Mouse (Mus musculus): Measurements from ENCODE around the gene Lime1. TPM values are rescaled to one million over a fixed set of nuclear protein-coding genes. Genes with fewer than 3 reads are reported as not detected.

Gene Lime1
- total RNA-seq, 2 experiments from 2014 or later: 5.8 to 6.2 TPM

- Histone ChIP-seq H3K27ac (no peak overlapping the region), H3K4me3 (no peak overlapping the region)
- intact Hi-C loops (cut with DNase I): loop anchor here (5.0 kb wide), 2 partner anchors 63 to 183 kb away; partner anchors contain the start of gene Zbtb46
- no peak for DNase-seq
- TF ChIP-seq CTCF (IDR thresholded peaks at IDR 0.05): no peak
Measured at GRCm38 (mm10) chr2:181394086-181394485, 14.2 kb downstream of the Lime1 start.

GRCm38 (mm10) chr2:181397207-181397761, 17.4 kb downstream of the Lime1 start:
- no peak overlapping the region for H3K4me3 ChIP-seq
- intact Hi-C loops (cut with DNase I): no loop called here
- TF ChIP-seq CTCF (IDR thresholded peaks at IDR 0.05): no peak
- H3K27ac ChIP-seq: peak overlapping the region; percentile 8; the same call in 1 of the 2 replicates
- no peak for DNase-seq

GRCm38 (mm10) chr2:181401497-181401896, 21.6 kb downstream of the Lime1 start:
- H3K27ac ChIP-seq: no peak overlapping the region
- DNase-seq: no peak
- no peak overlapping the region for H3K4me3 ChIP-seq
- TF ChIP-seq CTCF (IDR thresholded peaks at IDR 0.05): no peak
- intact Hi-C loops (cut with DNase I): no loop called here

GRCm38 (mm10) chr2:181403722-181404121, 23.8 kb downstream of the Lime1 start:
- Histone ChIP-seq H3K27ac (no peak overlapping the region), H3K4me3 (no peak overlapping the region)
- TF ChIP-seq CTCF (IDR thresholded peaks at IDR 0.05): no peak
- intact Hi-C loops (cut with DNase I): no loop called here
- no peak for DNase-seq

GRCm38 (mm10) chr2:181409643-181410042, 29.8 kb downstream of the Lime1 start:
- intact Hi-C loops (cut with DNase I): loop anchor here (5.0 kb wide), 3 partner anchors 48 to 173 kb away; partner anchors contain the start of genes Uckl1 and Zbtb46
- no peak overlapping the region for H3K27ac ChIP-seq
- DNase-seq: no peak
- no peak for TF ChIP-seq CTCF (IDR thresholded peaks at IDR 0.05)
- H3K4me3 ChIP-seq: no peak overlapping the region

GRCm38 (mm10) chr2:181410760-181411473, 31.0 kb downstream of the Lime1 start:
- Histone ChIP-seq H3K4me3 (no peak overlapping the region), H3K27ac (no peak overlapping the region)
- TF ChIP-seq CTCF (IDR thresholded peaks at IDR 0.05): peak; percentile 87
- peak; percentile 78 for DNase-seq
- intact Hi-C loops (cut with DNase I): loop anchor here (1.0 to 5.0 kb wide), 4 partner anchors 46 to 171 kb away; partner anchors contain the start of genes Tpd52l2, Uckl1 and Zbtb46

GRCm38 (mm10) chr2:181413141-181413540, 33.3 kb downstream of the Lime1 start:
- H3K4me3 ChIP-seq: no peak overlapping the region
- H3K27ac ChIP-seq: no peak overlapping the region
- intact Hi-C loops (cut with DNase I): loop anchor here (5.0 kb wide), 3 partner anchors 44 to 169 kb away; partner anchors contain the start of genes Uckl1 and Zbtb46
- no peak for DNase-seq
- no peak for TF ChIP-seq CTCF (IDR thresholded peaks at IDR 0.05)

GRCm38 (mm10) chr2:181415945-181416344, 36.1 kb downstream of the Lime1 start:
- Histone ChIP-seq H3K4me3 (no peak overlapping the region), H3K27ac (no peak overlapping the region)
- TF ChIP-seq CTCF (IDR thresholded peaks at IDR 0.05): no peak
- intact Hi-C loops (cut with DNase I): no loop called here
- DNase-seq: peak; percentile 70

GRCm38 (mm10) chr2:181419359-181419758, 39.5 kb downstream of the Lime1 start:
- H3K27ac ChIP-seq: no peak overlapping the region
- no peak overlapping the region for H3K4me3 ChIP-seq
- no peak for DNase-seq
- TF ChIP-seq CTCF (IDR thresholded peaks at IDR 0.05): no peak
- intact Hi-C loops (cut with DNase I): no loop called here

GRCm38 (mm10) chr2:181420426-181420825, 40.5 kb downstream of the Lime1 start:
- intact Hi-C loops (cut with DNase I): no loop called here
- TF ChIP-seq CTCF (IDR thresholded peaks at IDR 0.05): no peak
- no peak overlapping the region for H3K4me3 ChIP-seq
- H3K27ac ChIP-seq: no peak overlapping the region; the same call in 1 of the 2 replicates
- DNase-seq: no peak

- H3K4me3 ChIP-seq: no peak overlapping the region
- no peak overlapping the region; the same call in 1 of the 2 replicates for H3K27ac ChIP-seq
- no peak for DNase-seq
- intact Hi-C loops (cut with DNase I): no loop called here
- no peak for TF ChIP-seq CTCF (IDR thresholded peaks at IDR 0.05)
Measured at GRCm38 (mm10) chr2:181420903-181421638, 41.2 kb downstream of the Lime1 start.

GRCm38 (mm10) chr2:181423834-181424233, 44.0 kb downstream of the Lime1 start:
- no peak for DNase-seq
- Histone ChIP-seq H3K27ac (no peak overlapping the region), H3K4me3 (no peak overlapping the region)
- TF ChIP-seq CTCF (IDR thresholded peaks at IDR 0.05): no peak
- intact Hi-C loops (cut with DNase I): no loop called here

Other genes with a start within 250 kb of the Lime1 start
- gene Kcnq2, start 244.8 kb upstream of the Lime1 start, total RNA-seq (2021): not detected
- 1,000 to 10,000 TPM; 2,005 to 2,177 TPM for gene Eef1a2, start 223.1 kb upstream of the Lime1 start, total RNA-seq (2021)
- 10 to 100 TPM; 39.1 to 46.2 TPM for gene Ppdpf, start 192.8 kb upstream of the Lime1 start, total RNA-seq (2021)
- gene Ptk6, start 177.3 kb upstream of the Lime1 start, total RNA-seq (2021): not detected
- gene Srms, start 166.9 kb upstream of the Lime1 start, total RNA-seq (2021): under 1 TPM; 0.17 to 0.28 TPM
- gene Fndc11, start 160.1 kb upstream of the Lime1 start, total RNA-seq (2021): not detected
- 1 to 10 TPM; 2.8 to 4.9 TPM for gene Helz2, start 138.1 kb upstream of the Lime1 start, total RNA-seq (2021)
- 10 to 100 TPM in 1 of 2 experiments, 1 to 10 TPM in 1; 7.3 to 12.0 TPM for gene Gmeb2, start 92.0 kb upstream of the Lime1 start, total RNA-seq (2021)
- gene Stmn3, start 65.6 kb upstream of the Lime1 start, total RNA-seq (2021): not detected
- gene Rtel1, start 60.3 kb upstream of the Lime1 start, total RNA-seq (2021): 10 to 100 TPM; 12.0 to 13.0 TPM
- gene Zgpat, start 15.2 kb upstream of the Lime1 start, total RNA-seq (2021): 10 to 100 TPM; 13.7 to 14.8 TPM
- gene Arfrp1, start 14.7 kb upstream of the Lime1 start, total RNA-seq (2021): 10 to 100 TPM; 23.6 to 30.8 TPM
- gene Zbtb46, start 79.3 kb downstream of the Lime1 start, total RNA-seq (2021): 1 to 10 TPM; 4.9 to 6.7 TPM
- not detected for gene Abhd16b, start 113.1 kb downstream of the Lime1 start, total RNA-seq (2021)
- gene Tpd52l2, start 117.1 kb downstream of the Lime1 start, total RNA-seq (2021): 10 to 100 TPM; 47.0 to 52.5 TPM
- gene Dnajc5, start 140.4 kb downstream of the Lime1 start, total RNA-seq (2021): 10 to 100 TPM; 43.7 to 46.6 TPM
- gene Uckl1, start 204.8 kb downstream of the Lime1 start, total RNA-seq (2021): 10 to 100 TPM; 26.1 to 29.1 TPM
- gene Prpf6, start 211.8 kb downstream of the Lime1 start, total RNA-seq (2021): 10 to 100 TPM; 31.1 to 36.5 TPM
- 10 to 100 TPM; 17.6 to 20.3 TPM for gene Zfp512b, start 212.7 kb downstream of the Lime1 start, total RNA-seq (2021)
- gene Samd10, start 219.1 kb downstream of the Lime1 start, total RNA-seq (2021): 1 to 10 TPM; 1.5 to 1.7 TPM